Mouse (Mus musculus) hindbrain, embryonic 11.5 days (tissue): ENCODE measurements around the gene Cpn2. TPM values are rescaled to one million over a fixed set of nuclear protein-coding genes. Genes with fewer than 3 reads are reported as not detected.

ENCODE experiments used
- ATAC-seq: fragments of 200-750 bp; cut with Nextera tagmentation; 2 replicates; pipeline ENCODE4 v1.8.0; 2017; ENCODE audit warnings: mild to moderate bottlenecking, moderate TSS enrichment, moderate library complexity; ENCODE audit not compliant: low FRiP score
- DNase-seq: peaks from one replicate; pipeline ENCODE4 v3.0.0-alpha.2; 2015; ENCODE audit warnings: low spot score
- H3K27ac ChIP-seq: fragments of 300-500 bp; sonication (generic); 2 replicates; pipeline ENCODE4 v1.5.1; 2014; ENCODE audit warnings: mild to moderate bottlenecking, low read depth, low read length
- H3K27me3 ChIP-seq: fragments of 300-500 bp; sonication (generic); 2 replicates; pipeline ENCODE4 v1.6.1; 2014; ENCODE audit warnings: mild to moderate bottlenecking, low read length, moderate library complexity, mixed read lengths; ENCODE audit not compliant: control insufficient read depth, insufficient read depth
- H3K36me3 ChIP-seq: fragments of 300-500 bp; sonication (generic); 2 replicates; pipeline ENCODE4 v1.6.1; 2014; ENCODE audit warnings: mild to moderate bottlenecking, low read length, moderate library complexity, mixed read lengths; ENCODE audit not compliant: control insufficient read depth, insufficient read depth
- H3K4me1 ChIP-seq: fragments of 300-500 bp; sonication (generic); replicated peaks from 2 replicates; pipeline ENCODE4 v1.6.1; 2014; ENCODE audit warnings: low read length, mixed read lengths; ENCODE audit not compliant: control insufficient read depth, insufficient read depth
- H3K4me2 ChIP-seq: fragments of 300-500 bp; sonication (generic); replicated peaks from 2 replicates; pipeline ENCODE4 v1.6.1; 2014; ENCODE audit warnings: mild to moderate bottlenecking, low read depth, low read length
- H3K4me3 ChIP-seq: fragments of 300-500 bp; sonication (generic); 2 replicates; pipeline ENCODE4 v1.5.1; 2014; ENCODE audit warnings: low read depth, low read length
- H3K9ac ChIP-seq: fragments of 300-500 bp; sonication (generic); 2 replicates; pipeline ENCODE4 v1.6.1; 2014; ENCODE audit warnings: low read depth, low read length
- H3K9me3 ChIP-seq: fragments of 300-500 bp; sonication (generic); 2 replicates; pipeline ENCODE4 v1.6.1; 2016; ENCODE audit warnings: low read length; ENCODE audit not compliant: control insufficient read depth
- WGBS: fragments of 180-500 bp; shearing (Covaris S2); extraction: QIAGEN DNeasy Blood & Tissue Kit; methylation state at CpG from one replicate; pipeline ENCODE4 v1.1.7; 2014; 5-methylcytosine and 5-hydroxymethylcytosine counted together
- polyA plus RNA-seq: library from polyadenylated mRNA; unstranded; fragments of >200 nt; fragmentation: Nextera tagmentation; extraction: Ambion mirVana; gene quantifications from 2 replicates; pipeline ENCODE4 v1.2.1, GENCODE M21; 2014

Cpn2 gene
- polyA plus RNA-seq, 1 experiment from 2014 or later: not detected

DNA sequence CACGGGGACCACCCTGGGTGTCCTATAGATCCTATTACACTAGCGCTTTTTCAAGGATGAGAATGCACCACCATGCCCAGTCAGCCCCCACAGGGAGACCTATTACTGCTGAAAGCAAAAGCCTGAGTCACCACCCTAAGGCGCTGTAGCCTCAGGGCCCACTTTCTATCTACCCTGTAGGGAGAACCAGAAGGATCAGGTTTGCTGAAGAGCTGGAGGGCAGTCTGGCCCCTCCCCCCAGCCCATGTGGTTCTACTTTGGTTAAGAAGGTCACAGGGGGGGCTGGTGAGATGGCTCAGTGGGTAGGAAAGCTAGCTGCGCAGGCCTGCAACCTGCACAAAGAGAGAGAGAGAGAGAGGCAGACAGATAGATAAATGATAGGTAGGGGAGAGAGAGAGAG is 18.4 kb upstream of the Cpn2 start:
- Histone ChIP-seq H3K4me1 (no peaks in the 10 kb centered on the region; the same call in 1 of the 2 replicates), H3K4me3 (no peak overlapping the region), H3K9me3 (no peaks in the 10 kb centered on the region), H3K4me2 (no peak overlapping the region), H3K27me3 (peaks cover 31% of the 10 kb centered on the region), H3K36me3 (no peaks in the 10 kb centered on the region), H3K9ac (no peak overlapping the region), H3K27ac (no peak overlapping the region)
- 32% methylated on average over 4 of the region's 4 CpGs for WGBS
- DNase-seq (peak; percentile 34), ATAC-seq (no peak)

DNA sequence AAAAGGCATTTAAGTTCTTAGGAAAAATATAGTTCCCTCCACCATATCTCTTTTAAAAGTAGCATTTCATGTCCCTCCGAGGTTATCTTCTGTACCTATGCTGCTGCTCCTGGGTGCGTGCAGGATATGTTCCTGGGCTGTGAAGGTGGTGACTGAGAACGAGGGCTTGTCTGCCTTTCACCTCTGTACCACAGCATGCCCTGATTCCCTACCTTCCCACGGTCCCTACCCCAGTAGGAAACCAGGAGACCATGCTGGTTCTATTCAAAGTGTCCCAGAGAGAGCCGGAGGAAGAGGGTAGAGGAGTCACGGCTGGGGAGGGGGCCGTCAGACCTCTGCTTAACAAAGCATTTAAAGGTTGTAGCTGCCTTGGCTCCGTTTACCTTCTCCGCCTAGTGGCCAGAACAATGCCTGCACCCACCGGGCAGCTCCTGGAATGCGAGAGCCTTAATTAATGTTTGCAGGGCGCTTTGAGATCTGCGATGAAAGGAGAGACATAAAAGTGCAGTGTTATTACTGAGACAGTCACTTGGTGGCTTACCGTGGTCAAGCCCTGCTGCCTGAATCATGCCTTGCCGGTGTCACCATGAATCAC is 16.5 kb upstream of the Cpn2 start:
- Histone ChIP-seq H3K4me3 (no peak overlapping the region), H3K27me3 (peaks cover 31% of the 10 kb centered on the region)

DNA sequence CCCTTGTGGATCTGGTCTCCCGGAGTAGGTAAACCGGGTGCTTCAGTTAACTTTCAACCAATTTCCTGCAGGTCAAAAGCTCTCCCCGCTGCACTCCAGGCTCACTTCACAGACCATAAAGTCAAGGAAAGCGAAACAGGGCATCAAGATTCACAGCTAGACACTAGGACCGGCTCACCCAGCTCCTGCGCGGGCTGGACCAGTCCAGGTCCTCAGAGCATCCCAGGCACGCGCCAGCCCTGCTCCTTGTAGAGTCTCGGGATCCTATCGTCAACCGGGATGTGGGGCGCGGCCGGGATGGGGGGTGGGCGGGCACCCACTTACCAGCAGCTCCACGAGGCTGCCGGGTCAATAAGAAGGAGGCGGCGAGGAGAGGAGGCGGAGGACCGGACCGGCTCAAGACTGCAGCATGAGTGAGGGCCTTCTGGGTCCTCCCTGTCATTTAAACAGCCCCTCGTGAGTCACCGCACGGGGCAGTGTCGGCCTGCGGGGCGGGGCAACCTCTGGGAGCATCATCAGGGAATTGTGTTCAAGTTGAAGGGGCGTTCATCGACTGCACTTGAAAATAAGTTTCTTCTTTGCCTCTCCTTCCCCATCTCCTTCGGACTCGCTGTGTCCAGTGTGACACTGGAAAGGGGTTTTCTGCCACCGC is 15.7 kb upstream of the Cpn2 start, which contains the start of gene Lrrc15:
Gene Lrrc15 (minus strand): TSS at position 413 of the 652 bp plus-strand sequence.
- WGBS: 6% methylated on average over 34 of the region's 34 CpGs
- ATAC-seq: peak; percentile 41; the same call in 1 of the 2 replicates
- 0 out of 2 replicates have a peak within 1 kb of the TSS, but pooled peaks have one; percentile 21 for H3K9ac ChIP-seq

More for the DNA sequence above, 16.5 kb upstream of the Cpn2 start:
- ATAC-seq (peak; percentile 28; the same call in 1 of the 2 replicates), DNase-seq (peak; percentile 82)
- WGBS: 3% methylated on average over 15 of the region's 15 CpGs
- no peaks in the 10 kb centered on the region for H3K9me3 ChIP-seq
- no peak overlapping the region for H3K27ac ChIP-seq
- H3K9ac ChIP-seq: no peak overlapping the region
- peak overlapping the region; percentile 27; the same call in 1 of the 2 replicates for H3K4me2 ChIP-seq
- no peaks in the 10 kb centered on the region for H3K36me3 ChIP-seq
- H3K4me1 ChIP-seq: no peaks in the 10 kb centered on the region; the same call in 1 of the 2 replicates

DNA sequence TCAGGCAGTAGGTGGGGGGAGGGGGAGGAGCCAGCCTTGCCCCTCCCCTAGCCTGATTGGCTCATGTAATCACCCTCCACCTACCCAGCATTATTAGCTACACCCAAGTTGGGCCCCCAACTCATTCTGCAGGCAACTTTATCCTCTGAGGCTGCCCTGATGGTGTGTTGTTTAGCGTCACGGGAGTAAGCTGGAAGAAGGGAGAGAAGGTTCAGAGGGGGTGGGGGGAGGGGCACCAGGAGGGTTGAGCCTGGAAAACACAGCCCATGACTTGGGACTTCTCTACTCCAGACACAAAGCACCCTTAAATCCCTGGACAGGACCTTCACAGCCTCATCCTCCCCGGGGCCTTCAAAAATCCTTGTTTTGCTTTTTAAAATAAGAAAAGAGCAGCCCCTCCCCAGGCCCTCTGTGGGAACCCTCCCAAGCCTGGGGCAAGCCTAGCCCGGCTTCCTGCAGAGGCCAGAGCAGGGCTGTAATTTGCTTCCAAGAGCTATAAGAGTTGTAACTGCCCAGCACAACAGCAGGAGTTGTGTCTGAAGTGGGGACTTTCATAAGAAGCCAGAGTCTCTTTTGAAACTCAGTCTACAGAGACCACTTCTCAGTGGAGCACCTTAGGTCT is 13.5 kb upstream of the Cpn2 start:
- Histone ChIP-seq H3K4me2 (no peak overlapping the region), H3K27ac (no peak overlapping the region), H3K4me1 (no peaks in the 10 kb centered on the region; the same call in 1 of the 2 replicates), H3K9ac (no peak overlapping the region), H3K27me3 (peaks cover 31% of the 10 kb centered on the region), H3K36me3 (no peaks in the 10 kb centered on the region), H3K4me3 (no peak overlapping the region), H3K9me3 (no peaks in the 10 kb centered on the region)
- DNase-seq (no peak), ATAC-seq (no peak)
- WGBS: 6% methylated on average over 4 of the region's 4 CpGs

More for the DNA sequence above, 15.7 kb upstream of the Cpn2 start, which contains the start of gene Lrrc15:
- Histone ChIP-seq H3K27ac (no peak within 1 kb of the TSS), H3K4me3 (peak within 1 kb of the TSS; percentile 6; the same call in 1 of the 2 replicates), H3K36me3 (no peaks in the 10 kb centered on the region), H3K9me3 (no peaks in the 10 kb centered on the region), H3K4me1 (no peaks in the 10 kb centered on the region; the same call in 1 of the 2 replicates), H3K27me3 (peaks cover 31% of the 10 kb centered on the region), H3K4me2 (peak within 1 kb of the TSS; percentile 42)
- DNase-seq: peak; percentile 64

DNA sequence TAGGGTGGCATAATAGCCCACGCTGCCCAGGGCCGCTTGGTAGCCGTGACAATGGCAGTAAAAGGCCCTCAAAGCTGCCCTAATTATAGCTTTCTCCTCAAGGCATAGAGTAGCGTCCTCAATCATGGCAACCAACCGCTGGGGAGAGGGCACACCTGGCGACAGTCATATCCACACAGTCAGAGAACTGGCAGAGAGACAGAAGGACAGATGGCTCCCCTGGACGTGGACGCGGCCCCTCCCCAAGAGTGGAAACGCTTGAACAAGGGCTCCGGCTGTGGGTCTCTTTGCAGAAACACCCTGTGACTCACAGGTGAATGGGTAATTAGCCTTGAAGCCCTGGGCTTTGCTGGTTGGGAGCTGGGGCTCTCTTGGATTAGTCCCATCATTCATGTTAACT is 11.1 kb upstream of the Cpn2 start:
- 89% methylated on average over 11 of the region's 11 CpGs for WGBS
- H3K9ac ChIP-seq: no peak overlapping the region
- no peak overlapping the region for H3K4me3 ChIP-seq
- no peaks in the 10 kb centered on the region for H3K36me3 ChIP-seq
- DNase-seq (no peak), ATAC-seq (no peak)
- no peaks in the 10 kb centered on the region for H3K9me3 ChIP-seq
- H3K4me1 ChIP-seq: no peaks in the 10 kb centered on the region; the same call in 1 of the 2 replicates
- no peak overlapping the region for H3K4me2 ChIP-seq
- H3K27me3 ChIP-seq: peaks cover 19% of the 10 kb centered on the region
- no peak overlapping the region for H3K27ac ChIP-seq

DNA sequence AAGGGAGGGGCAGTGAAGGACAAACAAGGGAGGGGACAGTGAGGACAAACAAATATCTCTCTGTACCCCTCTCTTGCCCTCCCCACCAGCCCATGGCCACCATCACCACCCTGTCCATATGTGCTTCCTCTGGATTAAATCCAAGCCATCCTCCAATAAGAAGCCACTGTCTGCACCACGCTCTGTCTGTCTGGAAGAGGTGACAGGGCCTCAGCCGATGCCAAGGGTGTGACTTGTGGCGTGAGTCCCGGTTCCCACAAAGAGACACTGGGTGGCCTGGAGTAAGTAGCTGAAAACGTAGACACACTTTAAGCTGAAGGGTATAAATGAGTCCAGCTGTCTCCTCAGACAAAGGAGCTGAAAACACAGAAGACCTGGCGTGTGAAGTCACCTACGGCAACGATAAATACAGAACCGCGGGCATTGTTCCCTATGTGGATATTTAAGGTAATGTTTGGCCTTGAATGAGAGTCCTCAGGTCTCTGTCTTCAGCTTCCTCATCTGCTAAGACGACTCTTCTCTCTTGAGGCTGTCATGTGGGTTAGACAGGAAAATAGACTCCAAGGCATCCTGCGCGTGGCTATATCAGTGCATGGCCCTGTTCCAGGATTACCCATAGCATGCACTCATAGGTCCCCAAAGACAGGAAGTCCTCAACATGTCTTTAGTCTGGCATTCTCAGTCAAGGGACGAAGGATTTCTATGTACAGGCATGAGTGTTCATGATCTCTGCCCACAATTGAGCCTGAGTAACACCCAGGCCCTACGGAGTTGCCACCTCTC is 8.4 kb upstream of the Cpn2 start:
- DNase-seq (no peak), ATAC-seq (no peak)
- Histone ChIP-seq H3K27me3 (no peaks in the 10 kb centered on the region), H3K4me2 (no peak overlapping the region), H3K4me3 (no peak overlapping the region), H3K4me1 (no peaks in the 10 kb centered on the region), H3K36me3 (no peaks in the 10 kb centered on the region), H3K9ac (no peak overlapping the region), H3K9me3 (no peaks in the 10 kb centered on the region), H3K27ac (no peak overlapping the region)
- 84% methylated on average over 15 of the region's 15 CpGs for WGBS

DNA sequence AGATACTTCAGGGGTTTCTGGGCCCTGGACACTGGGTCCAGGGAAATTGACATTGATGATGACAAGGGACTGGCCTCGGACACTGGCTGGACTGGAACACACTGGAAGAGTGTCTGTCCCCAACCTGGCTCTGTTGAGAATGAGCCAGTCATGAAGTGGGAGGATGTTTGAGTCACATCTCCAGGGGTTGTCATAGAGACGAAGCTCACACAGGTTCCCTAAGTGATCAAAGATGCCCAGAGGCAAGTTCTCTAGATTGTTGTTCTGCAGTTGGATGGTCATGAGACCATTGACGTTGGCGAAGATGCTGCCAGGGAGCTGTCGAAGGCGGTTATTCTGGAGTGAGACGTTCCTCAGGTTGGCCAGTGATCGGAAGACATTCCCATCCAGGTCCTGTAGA is 5.8 kb upstream of the Cpn2 start:
- 91% methylated on average over 8 of the region's 8 CpGs for WGBS
- H3K36me3 ChIP-seq: no peaks in the 10 kb centered on the region
- H3K9me3 ChIP-seq: no peaks in the 10 kb centered on the region
- no peak overlapping the region for H3K9ac ChIP-seq
- no peak overlapping the region for H3K4me2 ChIP-seq
- H3K4me1 ChIP-seq: no peaks in the 10 kb centered on the region
- no peaks in the 10 kb centered on the region for H3K27me3 ChIP-seq
- ATAC-seq: no peak
- no peak for DNase-seq
- no peak overlapping the region for H3K27ac ChIP-seq
- H3K4me3 ChIP-seq: no peak overlapping the region

DNA sequence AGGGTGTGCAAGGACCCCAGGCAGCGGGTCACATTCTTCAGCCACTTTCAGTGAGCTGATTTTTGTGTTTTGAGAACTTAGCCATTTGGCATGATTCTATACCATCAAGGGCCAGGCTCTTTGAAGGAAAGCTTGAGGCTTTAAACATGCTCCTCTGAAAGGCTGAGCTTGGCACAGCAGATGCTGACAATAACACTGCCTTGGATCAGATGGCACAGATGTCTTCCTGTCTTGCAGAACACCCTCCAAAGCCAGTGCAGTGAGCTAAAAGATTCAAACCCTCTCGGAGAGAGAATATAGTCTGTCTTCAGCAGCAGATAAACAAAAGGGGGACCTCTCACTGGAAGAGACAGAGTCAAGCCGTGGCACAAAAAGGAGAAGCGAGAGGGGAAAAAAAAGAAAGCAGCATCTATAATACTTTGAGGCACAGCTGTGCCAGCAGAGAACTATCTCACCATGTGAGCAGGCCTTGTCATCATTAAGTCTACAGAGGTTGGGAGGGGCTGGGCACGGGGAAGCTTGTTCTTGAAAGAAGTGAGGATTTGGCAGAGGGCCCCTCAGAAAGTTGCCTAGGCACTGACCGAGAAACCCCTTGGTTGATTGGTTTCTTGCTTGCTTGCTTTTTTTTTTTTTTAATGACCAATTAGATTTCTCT is 4.8 kb upstream of the Cpn2 start:
- H3K4me1 ChIP-seq: no peaks in the 10 kb centered on the region
- H3K27ac ChIP-seq: no peak overlapping the region
- H3K9ac ChIP-seq: no peak overlapping the region
- no peak overlapping the region for H3K4me2 ChIP-seq
- no peak for DNase-seq
- no peaks in the 10 kb centered on the region for H3K27me3 ChIP-seq
- no peaks in the 10 kb centered on the region for H3K9me3 ChIP-seq
- no peak for ATAC-seq
- no peak overlapping the region for H3K4me3 ChIP-seq
- 73% methylated on average over 6 of the region's 6 CpGs for WGBS
- no peaks in the 10 kb centered on the region for H3K36me3 ChIP-seq
